Mouse (Mus musculus) liver, embryonic 15.5 days (tissue): ENCODE data around the gene Fam71e1. TPM values are rescaled to one million over a fixed set of nuclear protein-coding genes. Genes with fewer than 3 reads are reported as not detected.

Experiments
- ATAC-seq: fragments of 200-750 bp; cut with Nextera tagmentation; 2 replicates; pipeline ENCODE4 v1.8.0; 2017; ENCODE audit warnings: moderate number of reproducible peaks, mild to moderate bottlenecking, moderate library complexity; ENCODE audit not compliant: insufficient read depth
- H3K27ac ChIP-seq: fragments of 300-500 bp; sonication (generic); replicated peaks from 2 replicates; pipeline ENCODE4 v1.5.1; 2015; ENCODE audit warnings: mild to moderate bottlenecking, inconsistent platforms
- H3K27me3 ChIP-seq: fragments of 300-500 bp; sonication (generic); 2 replicates; pipeline ENCODE4 v1.6.1; 2015; ENCODE audit warnings: mild to moderate bottlenecking, inconsistent platforms
- H3K36me3 ChIP-seq: fragments of 300-500 bp; sonication (generic); replicated peaks from 2 replicates; pipeline ENCODE4 v1.6.1; 2015; ENCODE audit warnings: moderate library complexity, mild to moderate bottlenecking, inconsistent platforms
- H3K4me1 ChIP-seq: fragments of 300-500 bp; sonication (generic); replicated peaks from 2 replicates; pipeline ENCODE4 v1.6.1; 2015; ENCODE audit warnings: inconsistent platforms
- H3K4me2 ChIP-seq: fragments of 300-500 bp; sonication (generic); 2 replicates; pipeline ENCODE4 v1.6.1; 2015; ENCODE audit warnings: moderate library complexity, mild to moderate bottlenecking, inconsistent platforms
- H3K4me3 ChIP-seq: fragments of 300-500 bp; sonication (generic); replicated peaks from 2 replicates; pipeline ENCODE4 v1.5.1; 2015; ENCODE audit warnings: mild to moderate bottlenecking, inconsistent platforms
- H3K9ac ChIP-seq: fragments of 300-500 bp; sonication (generic); 2 replicates; pipeline ENCODE4 v1.6.1; 2015; ENCODE audit warnings: moderate library complexity, mild to moderate bottlenecking, inconsistent platforms
- H3K9me3 ChIP-seq: fragments of 300-500 bp; sonication (generic); replicated peaks from 2 replicates; pipeline ENCODE4 v1.6.1; 2016; ENCODE audit warnings: inconsistent platforms
- WGBS: fragments of 180-500 bp; shearing (Covaris S2); methylation state at CpG from one replicate; pipeline ENCODE4 v1.1.7; 2015; ENCODE audit warnings: mixed read lengths; ENCODE audit not compliant: insufficient replicate concordance; 5-methylcytosine and 5-hydroxymethylcytosine counted together
- polyA plus RNA-seq: library from polyadenylated mRNA; unstranded; fragments of >200 nt; fragmentation: Nextera tagmentation; extraction: Ambion mirVana; gene quantifications from 2 replicates; pipeline ENCODE4 v1.2.1, GENCODE M21; 2015

Gene Fam71e1
- polyA plus RNA-seq, 1 experiment from 2014 or later = 2.0 TPM

DNA sequence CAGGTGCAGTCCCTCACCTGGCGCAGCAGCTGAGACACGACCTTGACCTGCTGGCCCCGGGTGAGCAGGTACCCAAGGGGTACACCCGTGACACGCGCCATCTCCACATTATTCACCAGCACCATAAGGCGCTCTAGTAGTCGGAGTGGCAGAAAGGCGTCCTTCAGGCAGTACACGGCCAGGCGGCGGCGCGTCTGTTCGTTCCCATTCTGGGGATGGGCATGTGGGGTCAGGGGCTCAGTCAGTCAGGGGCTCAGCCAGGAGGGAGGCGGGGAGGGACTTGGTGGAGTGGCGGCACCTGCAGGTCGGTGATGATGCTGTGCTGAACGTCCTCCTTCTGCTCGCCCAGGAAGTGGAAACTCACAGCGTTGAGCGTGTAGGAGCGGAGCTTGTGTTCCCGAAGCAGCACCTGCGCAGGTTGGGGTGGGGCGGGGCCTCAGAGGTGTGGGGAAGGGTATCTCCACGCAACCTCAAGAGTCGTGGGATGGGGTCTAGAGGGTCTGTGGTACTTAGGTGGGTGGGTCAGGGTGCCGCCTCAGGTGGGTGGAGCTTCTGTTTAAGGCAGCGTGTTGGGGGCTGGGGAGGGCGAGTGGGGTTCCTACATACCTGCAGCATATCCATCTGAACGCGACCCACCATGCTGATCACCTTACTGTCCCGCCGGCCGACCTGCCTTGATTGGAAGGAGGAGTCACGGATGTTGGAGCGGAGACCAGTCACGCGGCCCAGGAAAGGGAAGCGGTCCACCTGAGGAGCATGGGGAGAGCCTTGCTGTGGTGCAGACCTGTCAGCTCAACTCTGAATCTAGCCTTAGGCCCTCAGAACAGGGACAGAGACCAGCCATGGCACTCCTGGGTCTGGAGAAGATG, 42.6 kb downstream of the Fam71e1 start:
- Histone ChIP-seq H3K36me3 (peaks cover 99% of the 10 kb centered on the region), H3K27ac (no peak overlapping the region), H3K4me2 (no peak overlapping the region), H3K27me3 (no peaks in the 10 kb centered on the region), H3K9ac (no peak overlapping the region), H3K4me3 (no peak overlapping the region), H3K9me3 (no peaks in the 10 kb centered on the region), H3K4me1 (no peaks in the 10 kb centered on the region)
- no peak for ATAC-seq
- WGBS = 89% methylated on average over 41 of the region's 41 CpGs

DNA sequence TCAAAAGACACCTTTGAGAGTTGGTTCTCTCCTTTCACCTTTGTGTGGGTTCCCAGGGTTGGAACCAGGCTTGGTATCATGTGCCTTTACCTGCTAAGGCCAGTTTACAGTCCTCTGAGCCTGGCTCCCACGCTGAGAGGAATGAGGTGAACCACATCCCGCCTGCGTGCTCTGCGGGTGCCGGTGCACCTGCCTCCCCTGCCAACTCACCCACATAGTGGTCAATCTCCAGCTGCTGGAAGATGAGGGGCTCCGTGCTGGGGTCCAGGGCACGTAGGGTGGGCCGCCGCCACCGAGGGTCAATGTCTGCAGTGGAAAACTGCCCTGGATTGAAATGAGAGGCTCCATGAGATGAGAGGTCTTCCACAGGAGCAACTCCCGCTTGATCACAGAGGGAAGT, 46.2 kb downstream of the Fam71e1 start:
- no peak overlapping the region for H3K4me2 ChIP-seq
- H3K27ac ChIP-seq = no peak overlapping the region
- no peak for ATAC-seq
- no peaks in the 10 kb centered on the region for H3K27me3 ChIP-seq
- 84% methylated on average over 11 of the region's 11 CpGs for WGBS
- no peak overlapping the region for H3K9ac ChIP-seq
- H3K4me3 ChIP-seq = no peak overlapping the region
- H3K4me1 ChIP-seq = peaks cover 10% of the 10 kb centered on the region
- no peaks in the 10 kb centered on the region for H3K9me3 ChIP-seq
- peaks cover 85% of the 10 kb centered on the region for H3K36me3 ChIP-seq

DNA sequence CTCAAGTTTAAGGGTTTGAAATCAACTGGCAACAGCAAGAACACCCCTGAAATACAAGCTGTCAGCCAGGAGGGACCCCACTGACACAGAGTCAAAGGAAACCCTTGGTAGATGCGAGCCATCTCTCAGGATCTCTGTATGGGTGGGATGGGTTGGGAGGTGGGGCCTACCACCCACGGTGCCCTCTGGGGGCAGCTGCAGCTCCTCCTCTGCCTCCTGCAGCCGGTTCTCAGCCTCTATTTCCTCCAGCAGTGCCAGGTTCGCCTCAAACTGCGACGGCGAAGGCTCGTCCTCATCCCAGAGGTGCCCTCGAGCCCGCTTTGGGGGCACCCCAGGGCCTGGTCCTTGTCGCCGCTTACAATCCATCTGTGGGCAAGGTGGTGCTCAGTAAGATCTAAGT, 46.7 kb downstream of the Fam71e1 start:
- Histone ChIP-seq H3K4me2 (no peak overlapping the region), H3K9me3 (no peaks in the 10 kb centered on the region), H3K9ac (no peak overlapping the region), H3K27me3 (no peaks in the 10 kb centered on the region), H3K27ac (no peak overlapping the region), H3K36me3 (peaks cover 79% of the 10 kb centered on the region), H3K4me1 (peaks cover 16% of the 10 kb centered on the region), H3K4me3 (no peak overlapping the region)
- 85% methylated on average over 12 of the region's 12 CpGs for WGBS
- ATAC-seq = no peak

DNA sequence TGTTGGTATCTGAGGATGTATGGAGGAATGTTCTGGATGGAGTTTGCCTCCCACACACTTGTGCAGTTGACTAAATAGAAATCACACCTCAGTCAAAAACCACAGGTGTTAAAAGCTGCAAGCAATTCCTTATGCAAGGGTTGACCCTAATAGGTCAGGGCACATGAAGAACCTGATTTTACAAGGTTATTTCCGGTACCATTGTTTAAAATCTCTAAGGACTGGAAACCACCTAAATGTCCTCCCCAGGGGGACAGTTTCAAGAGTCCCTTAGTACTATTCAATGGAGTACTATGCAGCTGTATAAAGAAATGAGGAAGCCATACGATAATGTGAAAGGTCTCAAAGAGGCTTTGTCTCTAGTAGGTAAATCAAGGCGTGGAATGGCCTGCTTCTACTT, 49.9 kb downstream of the Fam71e1 start:
- peaks cover 23% of the 10 kb centered on the region for H3K4me1 ChIP-seq
- ATAC-seq = no peak
- H3K4me3 ChIP-seq = no peak overlapping the region
- WGBS = 92% methylated on average over 3 of the region's 3 CpGs
- no peak overlapping the region for H3K27ac ChIP-seq
- H3K27me3 ChIP-seq = no peaks in the 10 kb centered on the region
- H3K4me2 ChIP-seq = no peak overlapping the region
- no peaks in the 10 kb centered on the region for H3K9me3 ChIP-seq
- peaks cover 68% of the 10 kb centered on the region for H3K36me3 ChIP-seq
- H3K9ac ChIP-seq = no peak overlapping the region

DNA sequence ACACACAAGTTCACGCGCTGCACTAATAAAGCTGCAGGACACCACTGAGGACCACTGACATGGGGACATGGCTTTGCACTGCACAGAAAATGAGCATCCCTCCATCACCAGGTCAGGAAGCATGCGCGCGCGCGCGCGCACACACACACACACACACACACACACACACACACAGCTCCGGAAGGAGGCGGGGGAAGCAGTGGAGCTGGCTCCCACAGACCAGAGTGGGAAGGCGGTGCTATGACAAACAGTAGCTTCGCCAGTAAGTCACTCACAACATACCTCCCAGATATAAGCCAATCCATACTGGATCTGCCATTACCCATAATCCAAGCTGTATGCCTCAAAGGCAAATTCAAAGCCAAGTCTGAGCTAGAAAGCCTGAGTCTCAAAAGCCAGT, 50.7 kb downstream of the Fam71e1 start:
- H3K4me3 ChIP-seq = peak overlapping the region; percentile 75

DNA sequence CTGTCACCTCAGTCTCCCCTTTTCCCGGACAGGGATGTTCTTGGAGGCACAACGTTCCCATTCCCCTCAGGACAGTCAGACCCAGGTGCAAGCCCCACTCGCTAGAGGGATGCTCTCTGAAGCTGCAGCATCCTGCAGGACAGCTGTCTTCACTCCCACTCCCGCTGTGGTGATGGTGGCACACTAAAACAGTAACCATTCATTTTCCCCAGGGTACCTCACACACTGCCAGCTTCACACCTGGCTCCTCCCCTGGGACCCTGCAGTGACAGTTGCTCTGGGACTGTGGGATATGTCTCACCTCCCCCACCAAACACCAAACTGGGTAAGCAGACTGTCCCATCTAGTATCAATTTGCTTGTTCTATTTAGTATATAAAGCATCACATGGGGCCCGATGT, 51.3 kb downstream of the Fam71e1 start:
- Histone ChIP-seq H3K4me2 (peak overlapping the region; percentile 88), H3K4me3 (peak overlapping the region; percentile 75), H3K36me3 (peaks cover 67% of the 10 kb centered on the region), H3K9ac (peak overlapping the region; percentile 73), H3K27ac (peak overlapping the region; percentile 90), H3K4me1 (peaks cover 28% of the 10 kb centered on the region), H3K9me3 (no peaks in the 10 kb centered on the region), H3K27me3 (no peaks in the 10 kb centered on the region)
- ATAC-seq = no peak
- WGBS = 19% methylated on average over 5 of the region's 5 CpGs

More for the DNA sequence above, 50.7 kb downstream of the Fam71e1 start:
- H3K27me3 ChIP-seq = no peaks in the 10 kb centered on the region
- WGBS = 89% methylated on average over 13 of the region's 13 CpGs
- peak overlapping the region; percentile 88 for H3K4me2 ChIP-seq
- H3K27ac ChIP-seq = no peak overlapping the region; the same call in 1 of the 2 replicates
- H3K4me1 ChIP-seq = peaks cover 23% of the 10 kb centered on the region
- no peaks in the 10 kb centered on the region for H3K9me3 ChIP-seq
- no peak for ATAC-seq
- H3K9ac ChIP-seq = peak overlapping the region; percentile 73
- H3K36me3 ChIP-seq = peaks cover 68% of the 10 kb centered on the region

DNA sequence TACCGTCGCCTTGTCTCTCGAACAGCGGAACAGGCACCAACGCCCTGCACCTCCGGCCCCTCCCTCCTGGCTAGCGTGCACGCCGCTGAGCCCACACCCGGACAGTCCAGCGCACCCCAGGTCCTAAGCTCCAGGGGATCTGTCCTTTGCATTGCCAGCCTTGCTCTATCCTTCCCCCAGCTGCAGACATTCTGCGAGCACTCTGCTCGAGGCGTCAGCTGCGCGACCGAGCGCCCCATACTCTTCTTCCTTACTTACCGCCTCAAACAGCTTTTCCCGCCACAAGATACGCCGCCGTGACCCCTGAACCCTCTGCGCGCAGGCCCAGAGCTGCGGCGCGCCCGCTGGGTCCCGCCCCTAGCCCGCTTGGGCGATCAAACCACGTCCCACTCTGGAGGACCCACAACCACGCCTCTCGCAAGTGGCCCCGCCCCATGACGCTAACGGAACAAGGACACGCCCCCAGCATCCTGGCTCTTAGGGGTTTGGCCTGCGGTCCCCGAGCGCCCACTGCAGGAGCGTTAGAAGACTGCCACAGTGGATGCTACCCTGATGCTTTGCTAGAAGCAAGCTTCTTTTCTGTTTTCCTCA, 52.2 kb downstream of the Fam71e1 start, which contains the start of gene Pold1:
Gene Pold1 (minus strand): TSS at position 353 of the 591 bp plus-strand sequence.
- peak; percentile 93 for ATAC-seq
- H3K4me3 ChIP-seq = peak within 1 kb of the TSS; percentile 75
- H3K4me1 ChIP-seq = peaks cover 36% of the 10 kb centered on the region
- no peaks in the 10 kb centered on the region for H3K27me3 ChIP-seq
- H3K9ac ChIP-seq = peak within 1 kb of the TSS; percentile 73
- under 1% methylated on average over 43 of the region's 43 CpGs for WGBS
- H3K27ac ChIP-seq = peak within 1 kb of the TSS; percentile 90
- H3K36me3 ChIP-seq = peaks cover 59% of the 10 kb centered on the region
- H3K4me2 ChIP-seq = peak within 1 kb of the TSS; percentile 88
- no peaks in the 10 kb centered on the region; the same call in 1 of the 2 replicates for H3K9me3 ChIP-seq

DNA sequence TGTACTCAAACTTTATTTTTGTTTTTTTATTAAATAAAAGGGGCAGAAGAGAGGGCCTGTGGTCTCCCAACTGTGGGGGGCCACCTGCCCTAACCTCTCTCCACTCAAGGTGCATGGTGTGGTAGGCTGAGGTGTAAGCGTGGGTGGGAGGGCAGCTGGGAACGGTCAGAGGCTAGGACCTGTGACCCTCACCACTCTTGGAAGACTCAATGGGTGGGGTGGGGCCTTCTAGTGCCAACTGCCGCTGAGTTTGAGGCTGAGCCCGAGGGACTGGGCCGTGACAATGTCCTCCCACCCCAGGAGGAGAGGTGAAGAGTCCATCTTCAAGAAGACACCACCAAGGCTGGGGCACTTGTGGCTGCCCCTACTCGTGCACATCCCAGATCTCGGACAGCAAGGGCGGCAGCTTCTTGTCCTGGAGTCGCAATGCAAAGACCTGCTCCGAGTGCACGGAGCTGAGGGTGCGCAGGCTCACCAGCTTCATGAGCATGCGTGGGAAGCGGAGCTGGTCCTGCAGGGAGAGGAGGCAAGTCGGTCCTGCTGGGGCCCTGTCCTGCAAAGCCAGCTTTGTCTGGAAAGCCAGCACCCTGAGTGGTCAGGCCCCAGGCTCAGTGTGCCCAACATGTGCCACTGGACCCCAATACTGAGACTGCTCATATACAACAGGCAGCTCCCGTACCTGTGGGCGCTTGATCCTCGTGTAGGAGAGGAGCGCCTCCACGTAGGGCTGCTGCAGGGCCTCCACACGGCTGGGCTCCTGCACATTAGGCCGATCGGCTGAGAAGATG, 53.4 kb downstream of the Fam71e1 start:
- Histone ChIP-seq H3K4me3 (no peak overlapping the region), H3K9me3 (no peaks in the 10 kb centered on the region; the same call in 1 of the 2 replicates), H3K4me1 (peaks cover 43% of the 10 kb centered on the region), H3K4me2 (no peak overlapping the region), H3K27me3 (no peaks in the 10 kb centered on the region), H3K27ac (no peak overlapping the region), H3K36me3 (peaks cover 51% of the 10 kb centered on the region), H3K9ac (no peak overlapping the region)
- no peak for ATAC-seq
- WGBS = 87% methylated on average over 23 of the region's 23 CpGs

DNA sequence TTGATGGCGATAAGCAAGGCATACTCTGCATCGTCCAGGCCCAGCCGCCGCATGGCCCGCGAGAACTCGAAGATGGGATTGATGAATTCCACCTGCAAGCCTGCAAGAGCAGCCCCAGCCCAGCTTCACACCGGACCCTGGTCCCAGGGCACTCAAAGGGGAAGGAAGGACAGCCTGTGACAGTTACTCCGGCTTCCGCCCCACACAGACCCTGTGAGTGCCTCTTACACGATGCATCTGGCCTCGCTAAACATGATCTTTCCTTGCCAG, 54.0 kb downstream of the Fam71e1 start:
- Histone ChIP-seq H3K4me3 (no peak overlapping the region), H3K27ac (no peak overlapping the region), H3K9me3 (no peaks in the 10 kb centered on the region; the same call in 1 of the 2 replicates), H3K36me3 (peaks cover 45% of the 10 kb centered on the region), H3K27me3 (no peaks in the 10 kb centered on the region), H3K4me2 (no peak overlapping the region), H3K9ac (no peak overlapping the region), H3K4me1 (peaks cover 43% of the 10 kb centered on the region)
- WGBS = 80% methylated on average over 12 of the region's 12 CpGs
- ATAC-seq = no peak
